Mouse (Mus musculus): Measurements from ENCODE around the gene Foxe3.

GRCm38 (mm10) chr4:114905501-114905900 lies 20.3 kb downstream of the Foxe3 start:
- TF ChIP-seq POLR2A (IDR thresholded peaks at IDR 0.05; ENCODE audit: borderline replicate concordance, extremely low read depth, low read depth, low read length), result no peak
- no peak for TF ChIP-seq CTCF (IDR thresholded peaks at IDR 0.05; ENCODE audit: insufficient read depth, low read length)
